11 mouse cellular contexts compared by ENCODE assay signal in the genomic region with DNA sequence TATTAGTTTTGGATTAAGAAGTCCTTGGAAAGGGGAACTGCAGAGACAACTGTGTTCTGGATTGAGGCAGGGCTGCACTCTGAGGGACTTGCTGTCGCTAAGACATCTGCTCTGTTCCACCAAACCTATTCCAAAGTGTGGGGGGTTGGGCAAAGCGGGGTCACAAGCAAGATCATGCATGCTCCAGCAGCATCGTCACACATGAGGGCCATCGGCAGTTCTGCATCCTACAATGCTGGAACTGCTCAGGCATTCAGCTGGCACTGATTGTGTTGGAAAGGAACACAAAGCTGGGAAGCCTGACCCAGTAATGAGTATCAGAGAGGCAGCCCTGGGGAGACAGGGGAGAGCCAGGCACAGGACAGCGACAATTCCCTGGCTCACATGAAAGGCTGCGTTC. TPM values are rescaled to one million over a fixed set of nuclear protein-coding genes. Genes with fewer than 3 reads are reported as not detected.
DNase-seq lines count a peak whose midpoint lies in the region; ATAC-seq lines count a peak whose summit lies in the region.
"Had no signal": no experiment of that assay in that cellular context is flagged by ENCODE, and none has a peak within 500 bp of the region (broad histone marks: within the 10 kb centered on the region; RNA-seq: fewer than 3 reads in every experiment).

No protein-coding gene starts in this region.

- H3K9me3 ChIP-seq in midbrain, embryonic 10.5 days (replicated peaks) = no peaks in the 10 kb centered on the region
- H3K9me3 ChIP-seq in midbrain, embryonic 16.5 days (replicated peaks; ENCODE audit: control insufficient read depth, low read length, poor library complexity, severe bottlenecking) = no peaks in the 10 kb centered on the region
- no peaks in the 10 kb centered on the region for H3K9me3 ChIP-seq in hindbrain, embryonic 14.5 days (ENCODE audit: control insufficient read depth, low read length)

- no peaks in the 10 kb centered on the region for H3K36me3 ChIP-seq in midbrain, embryonic 10.5 days
- H3K36me3 ChIP-seq in midbrain, embryonic 16.5 days (ENCODE audit: control insufficient read depth, insufficient read depth, low read length) = no peaks in the 10 kb centered on the region
- no peaks in the 10 kb centered on the region for H3K36me3 ChIP-seq in hindbrain, embryonic 14.5 days (replicated peaks; ENCODE audit: control insufficient read depth, insufficient read depth)

- peak overlapping the region; percentile 67 for H3K27ac ChIP-seq in midbrain, embryonic 10.5 days (replicated peaks)
- H3K27ac ChIP-seq in midbrain, embryonic 16.5 days (ENCODE audit: low read length) = no peak overlapping the region
- no peak overlapping the region for H3K27ac ChIP-seq in hindbrain, embryonic 14.5 days

- peak; percentile 52 for DNase-seq in midbrain, embryonic 10.5 days (ENCODE audit: low spot score)
- DNase-seq in cerebellum, postnatal 36 days = peak; percentile 31 to 48
- DNase-seq in hindbrain, embryonic 14.5 days (ENCODE audit: low spot score) = no peak
- peak; percentile 95 for DNase-seq in retina, postnatal 1 day
- DNase-seq in right cerebral cortex, adult 2 months (ENCODE audit: low spot score in 2 of 2) = no peak
- no peak for DNase-seq in layer of hippocampus, postnatal 25 days (ENCODE audit: extremely low spot score in 1 of 2, low spot score in 1 of 2)
- no peak for DNase-seq in adrenal gland, postnatal 36 days
- DNase-seq: thymus, adult 18-20 months had no signal

- H3K4me1 ChIP-seq in midbrain, embryonic 10.5 days = peaks cover 47% of the 10 kb centered on the region
- H3K4me1 ChIP-seq in midbrain, embryonic 16.5 days (ENCODE audit: control insufficient read depth, insufficient read depth, low read length) = peaks cover 17% of the 10 kb centered on the region
- no peaks in the 10 kb centered on the region; the same call in none of the 2 replicates for H3K4me1 ChIP-seq in hindbrain, embryonic 14.5 days (replicated peaks; ENCODE audit: control insufficient read depth, insufficient read depth, low read length)

- WGBS in midbrain, embryonic 10.5 days = 33% methylated on average over 6 of the region's 6 CpGs
- WGBS in midbrain, embryonic 16.5 days = 11% methylated on average over 6 of the region's 6 CpGs
- WGBS in hindbrain, embryonic 14.5 days = 19% methylated on average over 6 of the region's 6 CpGs

- no peak overlapping the region for H3K4me3 ChIP-seq in midbrain, embryonic 10.5 days
- H3K4me3 ChIP-seq in midbrain, embryonic 16.5 days (ENCODE audit: low read depth, low read length) = no peak overlapping the region
- H3K4me3 ChIP-seq in hindbrain, embryonic 14.5 days (replicated peaks; ENCODE audit: low read length) = no peak overlapping the region

- no peak overlapping the region for H3K4me2 ChIP-seq in midbrain, embryonic 16.5 days (ENCODE audit: low read length)
- H3K4me2 ChIP-seq in hindbrain, embryonic 14.5 days (replicated peaks) = no peak overlapping the region

- no peak overlapping the region for H3K9ac ChIP-seq in midbrain, embryonic 16.5 days (ENCODE audit: low read depth, low read length)
- no peak overlapping the region for H3K9ac ChIP-seq in hindbrain, embryonic 14.5 days

- ATAC-seq in midbrain, embryonic 16.5 days = no peak
- peak; percentile 51; the same call in 1 of the 2 replicates for ATAC-seq in hindbrain, embryonic 14.5 days (ENCODE audit: low FRiP score)
- ATAC-seq: intestine, embryonic 16.5 days had no signal

- peaks cover 83% of the 10 kb centered on the region for H3K27me3 ChIP-seq in midbrain, embryonic 10.5 days (ENCODE audit: low read depth, poor library complexity, severe bottlenecking)
- H3K27me3 ChIP-seq in midbrain, embryonic 16.5 days (ENCODE audit: control insufficient read depth, insufficient read depth, low read depth, low read length) = no peaks in the 10 kb centered on the region
- H3K27me3 ChIP-seq in hindbrain, embryonic 14.5 days (ENCODE audit: control insufficient read depth, insufficient read depth, low read length) = no peaks in the 10 kb centered on the region

RNA-seq across cellular contexts. Expression of a gene that starts 56.5 kb away (rescaled TPM):
- polyA plus RNA-seq in midbrain, embryonic 10.5 days (2016; fragmentation: Nextera tagmentation; extraction: Ambion mirVana) = 9.9 and 14.1 TPM in 2 replicates
- 20.8 and 24.1 TPM in 2 replicates for polyA plus RNA-seq in midbrain, embryonic 16.5 days (2015; fragmentation: Nextera tagmentation; extraction: Ambion mirVana)
- 18.7 and 19.7 TPM in 2 replicates for polyA plus RNA-seq in hindbrain, embryonic 14.5 days (2014; fragmentation: Nextera tagmentation; extraction: Ambion mirVana)
- total RNA-seq in layer of hippocampus, postnatal 25 days (2021) = 10 to 100 TPM; 42.9 to 49.0 TPM
- 1 to 10 TPM; 2.2 to 3.1 TPM for total RNA-seq in adrenal gland, postnatal 36 days (2021)
- polyA plus RNA-seq: small intestine, adult 2 months had no signal

Comparison
In these comparisons a context has a peak if more than half of its experiments do, and no peak if none do; other contexts are left out.
1. DNase-seq: peak in midbrain, embryonic 10.5 days (single experiment), cerebellum, postnatal 36 days (2 of 2) and retina, postnatal 1 day (single experiment); none in hindbrain, embryonic 14.5 days (single experiment), right cerebral cortex, adult 2 months (0 of 2), layer of hippocampus, postnatal 25 days (0 of 2) and adrenal gland, postnatal 36 days (0 of 2).